Mouse (Mus musculus) regulatory T cell (primary cell): Measurements from ENCODE around the gene Syt8.
"Not testable (repeated sequence)": the region's sequence is repeated elsewhere in the genome, so short reads cannot be mapped to it uniquely, and the experiment has no call there.

Source experiments
- in situ Hi-C: fragments of 300-600 bp; cut with MboI, MseI; formaldehyde crosslinking; loops from one replicate; pipeline ENCODE4 v1.15.1; 2025; ENCODE audit warnings: high pct_unique_total_duplicates

The Syt8 gene

DNA sequence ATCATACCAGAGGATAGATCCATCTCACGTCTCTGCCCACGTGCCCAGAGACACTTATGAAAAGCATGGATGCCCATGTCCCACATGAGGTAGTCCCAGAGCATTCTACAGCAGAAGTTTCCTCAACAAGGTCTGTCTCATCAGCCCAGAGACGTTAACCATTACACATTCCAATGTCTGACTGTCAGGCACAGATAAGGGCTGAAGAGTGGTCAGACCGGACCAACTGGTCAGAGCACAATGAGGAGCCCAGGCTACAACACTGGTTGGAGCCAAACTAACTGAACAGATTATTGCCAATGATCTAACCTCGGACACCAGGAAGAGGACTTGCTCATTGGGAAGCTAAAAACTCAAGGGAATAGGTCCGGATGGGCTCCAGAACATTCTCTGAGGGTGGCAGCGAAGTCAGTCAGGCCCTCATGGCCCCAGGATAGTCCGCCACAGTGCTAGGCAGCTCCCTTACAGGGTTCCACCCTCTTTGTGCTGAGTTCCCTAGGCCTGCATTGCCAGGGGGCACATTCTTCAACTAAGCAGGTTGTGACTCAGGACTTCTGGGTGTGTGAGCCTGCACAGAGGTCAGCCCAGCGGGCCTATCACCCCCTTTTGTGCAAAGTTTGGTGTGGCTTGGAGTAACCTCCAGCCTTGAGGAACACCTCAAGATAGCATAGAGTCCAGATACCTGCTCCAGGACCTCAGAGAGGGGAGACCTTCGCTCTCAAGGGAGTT is at the start of gene Syt8:
Syt8 (plus strand) TSS at position 714 of the 729 bp plus-strand sequence.
- in situ Hi-C loops: loop anchor here (5.0 kb wide), 1 partner anchor 97 kb away; no protein-coding TSS in a partner anchor

DNA sequence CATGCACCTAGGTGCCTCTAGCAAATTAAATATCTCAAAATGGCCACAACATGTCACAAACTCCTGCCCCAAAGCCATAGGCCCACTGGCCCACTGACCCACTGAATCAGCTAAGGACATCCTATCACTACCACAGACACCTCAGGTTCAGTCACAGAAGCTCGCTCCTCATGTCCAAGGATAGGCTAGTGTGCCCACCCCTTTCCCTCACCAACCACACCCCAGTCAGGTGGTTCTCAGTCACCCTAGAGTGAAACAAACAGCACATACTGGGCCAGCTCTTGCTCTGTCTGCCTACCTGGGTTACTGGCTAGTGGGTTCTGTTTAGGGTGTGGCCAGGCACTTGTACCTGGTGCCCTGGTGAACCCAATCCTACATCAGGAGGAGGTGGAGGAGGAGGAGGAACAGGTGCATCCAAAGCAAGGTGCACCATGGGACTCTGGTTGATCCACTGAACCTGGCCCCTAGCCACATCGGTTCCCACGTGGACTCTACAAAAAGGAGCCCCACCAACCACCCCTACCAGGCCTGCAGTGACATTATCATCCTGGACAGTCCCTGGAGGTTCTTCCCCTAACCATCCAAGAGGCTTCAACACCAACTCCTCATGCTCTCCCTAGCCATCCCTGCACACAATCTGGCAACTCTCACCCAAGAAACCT is 48.8 kb upstream of the Syt8 start:
- in situ Hi-C loops: loop anchor here (5.0 kb wide), 2 partner anchors 44 to 76 kb away; partner anchors contain the start of gene Lsp1

DNA sequence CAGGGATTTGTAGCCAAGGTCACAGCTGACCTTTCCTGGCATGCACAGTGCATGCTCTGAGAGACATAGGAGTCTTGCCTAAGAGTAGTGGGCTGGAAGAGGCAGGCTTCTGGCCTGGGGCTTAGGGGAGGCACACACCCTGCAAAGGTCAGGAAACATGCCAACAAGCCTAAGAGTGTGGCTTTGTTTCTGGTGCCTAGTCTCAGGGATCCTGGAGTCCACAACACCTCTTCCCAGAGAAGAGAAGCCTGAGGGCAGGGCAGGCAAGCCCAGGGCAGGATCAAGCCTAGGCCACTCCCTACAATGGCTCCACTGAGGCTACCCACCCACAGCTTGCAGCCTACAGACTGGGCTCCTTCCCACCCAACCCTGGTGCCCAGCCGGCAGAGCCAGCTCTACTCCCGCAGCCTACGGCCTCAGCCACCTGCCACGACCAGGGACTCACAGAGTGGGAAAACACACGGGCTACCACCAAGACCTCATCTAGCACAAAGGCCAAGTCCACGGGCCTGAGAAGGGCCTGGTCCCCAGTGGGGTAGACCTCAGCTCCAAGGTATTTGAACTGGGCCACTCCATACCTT is 47.9 kb upstream of the Syt8 start:
- in situ Hi-C loops: loop anchor here (5.0 kb wide), 2 partner anchors 44 to 76 kb away; partner anchors contain the start of gene Lsp1

DNA sequence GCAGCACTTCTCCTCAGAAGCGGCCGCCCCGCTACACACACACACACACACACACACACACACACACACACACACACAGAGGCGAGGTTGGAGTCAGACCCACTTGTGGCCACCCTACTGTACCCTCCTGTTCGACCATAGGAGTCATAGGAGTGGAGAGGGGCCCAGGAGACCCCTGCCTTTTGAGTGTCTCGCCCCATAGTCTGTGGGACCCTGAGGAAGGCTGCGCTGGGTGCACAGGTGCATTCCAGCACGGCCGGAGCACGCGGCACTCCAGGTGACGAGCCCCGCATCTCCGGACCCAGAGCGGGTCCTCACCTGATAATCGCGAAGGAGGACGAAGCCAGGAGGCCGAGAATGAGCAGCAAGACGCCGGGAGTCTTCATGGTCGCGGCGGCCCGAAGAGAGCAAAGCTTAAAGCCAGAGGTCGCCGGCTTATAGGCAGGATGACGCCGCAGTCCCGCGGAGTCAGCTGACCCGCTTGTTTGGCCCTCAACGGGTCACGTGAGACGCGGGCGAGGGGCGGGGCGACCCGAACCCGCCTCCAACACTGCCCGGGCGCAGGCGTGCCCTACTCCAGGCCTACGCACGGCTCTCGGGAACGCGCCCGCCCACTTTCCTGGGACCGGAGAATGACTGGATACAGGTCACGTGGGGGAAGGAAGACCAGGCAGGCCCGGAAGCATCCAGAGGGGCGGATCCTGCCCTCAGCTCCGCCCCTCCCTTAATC is 47.1 kb upstream of the Syt8 start, which contains the start of gene Ctsd:
Ctsd (minus strand) TSS at position 620 of the 730 bp plus-strand sequence.
- in situ Hi-C loops: loop anchor here (5.0 kb wide), 2 partner anchors 45 to 75 kb away; partner anchors contain the start of gene Lsp1

DNA sequence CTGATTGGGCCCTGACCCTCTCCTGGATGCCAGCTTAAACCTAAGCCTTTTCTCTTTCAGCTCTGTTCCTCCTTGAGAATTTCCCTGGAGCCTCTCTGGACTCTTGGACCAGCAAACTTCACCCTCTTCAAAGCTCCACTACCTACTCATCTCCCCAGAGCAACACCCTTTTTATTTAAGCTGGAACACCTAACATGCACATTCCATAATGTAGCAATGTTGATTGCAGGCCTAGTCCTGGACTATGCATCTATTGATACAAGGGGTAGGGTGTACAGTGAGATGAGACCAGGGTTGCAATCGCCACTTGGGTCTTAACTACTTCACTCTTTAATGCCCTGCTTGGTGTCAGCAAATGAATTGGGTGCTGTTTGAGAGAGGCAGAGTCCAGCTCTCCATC is 46.5 kb upstream of the Syt8 start:
- in situ Hi-C loops: loop anchor here (5.0 kb wide), 2 partner anchors 46 to 74 kb away; partner anchors contain the start of gene Lsp1

DNA sequence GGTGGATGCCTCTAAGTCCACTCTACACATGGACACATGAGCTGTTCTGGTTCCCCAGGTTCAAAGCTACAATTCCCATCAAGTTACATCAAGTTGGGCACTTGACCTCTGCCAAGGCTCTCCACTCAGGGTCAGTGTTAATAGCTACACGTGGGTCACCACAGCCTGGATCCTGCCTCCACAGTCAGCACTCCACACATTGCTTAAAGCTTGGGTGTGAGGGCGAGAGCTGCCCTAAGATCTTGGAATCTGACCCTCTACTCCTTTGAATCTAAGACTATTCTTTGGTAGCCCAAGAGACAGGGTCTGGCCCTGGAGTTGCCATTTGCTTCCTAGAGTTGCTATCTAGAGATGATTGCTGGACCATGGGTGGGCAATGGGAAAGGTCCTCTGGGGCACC is 45.9 kb upstream of the Syt8 start:
- in situ Hi-C loops: loop anchor here (5.0 kb wide), 2 partner anchors 46 to 74 kb away; partner anchors contain the start of gene Lsp1

DNA sequence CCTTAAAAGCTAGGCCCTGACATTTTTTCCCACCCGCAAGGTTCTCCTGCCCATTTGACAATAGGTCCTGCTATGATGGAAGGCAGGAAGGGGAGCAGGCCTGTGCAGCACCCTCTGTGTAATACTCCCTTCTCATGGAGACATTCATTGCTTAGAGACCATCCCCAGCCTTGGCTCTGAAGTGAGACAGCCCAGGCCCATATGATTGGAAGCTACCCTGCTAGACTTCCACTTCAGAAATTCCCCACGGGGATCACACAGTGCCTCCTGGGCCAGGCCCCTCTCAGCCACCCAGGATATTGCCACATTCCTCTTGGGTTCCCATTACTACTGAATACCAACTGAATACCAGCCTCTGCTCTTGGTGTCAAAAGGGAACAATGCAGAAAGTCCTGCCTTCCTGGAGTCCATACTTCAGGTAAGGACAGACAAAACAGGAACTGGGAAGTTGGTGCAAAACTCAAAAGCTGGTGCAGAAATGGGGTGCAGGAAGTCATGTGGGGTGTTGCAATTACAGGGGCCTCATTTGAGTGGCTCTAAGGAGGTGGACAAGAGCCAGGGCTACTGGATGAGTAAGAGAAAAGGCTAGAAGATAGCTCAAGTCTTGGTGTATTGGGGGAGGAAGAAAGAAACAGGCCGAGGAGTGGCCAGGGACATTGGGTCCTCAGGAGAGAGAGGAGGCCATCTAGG is 44.5 kb upstream of the Syt8 start:
- in situ Hi-C loops: loop anchor here (5.0 kb wide), 2 partner anchors 48 to 72 kb away; partner anchors contain the start of gene Lsp1

DNA sequence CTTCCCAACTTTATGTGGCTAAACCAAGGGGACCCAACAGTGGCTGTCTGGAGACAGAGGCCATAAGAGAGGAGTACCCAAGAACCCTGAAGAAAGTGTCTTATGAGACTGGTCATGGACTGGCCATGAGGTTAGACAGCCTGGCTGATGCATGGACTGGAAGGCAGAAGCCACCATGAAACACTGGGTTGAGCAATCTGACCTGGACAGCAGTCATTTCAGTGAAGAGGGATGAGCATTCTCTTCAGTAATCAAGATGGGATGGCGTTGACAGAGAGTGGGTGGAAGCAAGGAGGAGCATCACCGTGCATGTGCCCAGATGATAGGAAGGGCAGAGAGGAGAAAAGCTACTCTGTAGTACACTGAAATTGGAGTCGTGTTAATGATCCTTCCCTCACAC is 43.5 kb upstream of the Syt8 start:
- in situ Hi-C loops: no loop called here

DNA sequence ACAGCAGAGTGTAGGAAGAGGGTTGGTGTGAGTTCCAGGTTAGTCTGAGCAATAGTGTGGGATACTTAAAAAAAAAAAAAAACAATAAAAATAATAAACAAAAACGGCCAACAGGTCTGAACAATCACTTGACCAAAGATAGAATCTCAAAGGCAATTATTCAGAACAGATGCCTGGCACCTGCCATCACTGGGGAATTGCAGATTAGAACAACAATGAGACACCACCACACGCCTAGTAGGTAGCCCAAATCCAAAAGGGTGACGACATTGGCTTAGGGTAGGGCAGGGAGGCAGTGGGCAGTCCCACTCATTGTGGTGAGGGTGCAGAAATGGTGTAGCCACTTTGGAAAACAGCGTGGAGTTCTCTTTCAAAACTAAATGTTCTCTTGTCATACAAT is 43.0 kb upstream of the Syt8 start:
- in situ Hi-C loops: no loop called here

DNA sequence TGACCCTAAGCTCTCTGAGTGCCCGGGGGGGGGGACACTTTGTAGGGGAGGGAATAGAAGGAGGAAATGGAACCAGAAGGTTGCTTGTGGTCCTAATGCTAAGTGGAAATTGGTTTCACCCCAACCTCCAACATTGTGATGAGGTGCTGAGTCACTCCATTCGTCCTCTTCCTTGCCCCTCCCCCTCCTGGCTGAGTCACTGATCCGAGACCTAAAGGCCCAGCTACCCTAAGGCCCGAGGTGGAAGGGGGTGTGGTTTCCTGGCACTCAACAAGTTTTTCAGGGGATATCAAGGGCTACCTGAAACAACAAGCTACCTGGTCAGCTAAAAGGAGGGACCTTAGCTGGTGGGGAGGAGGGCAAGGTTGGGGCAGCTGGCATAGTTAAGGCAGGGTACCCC is 41.5 kb upstream of the Syt8 start:
- in situ Hi-C loops: no loop called here

DNA sequence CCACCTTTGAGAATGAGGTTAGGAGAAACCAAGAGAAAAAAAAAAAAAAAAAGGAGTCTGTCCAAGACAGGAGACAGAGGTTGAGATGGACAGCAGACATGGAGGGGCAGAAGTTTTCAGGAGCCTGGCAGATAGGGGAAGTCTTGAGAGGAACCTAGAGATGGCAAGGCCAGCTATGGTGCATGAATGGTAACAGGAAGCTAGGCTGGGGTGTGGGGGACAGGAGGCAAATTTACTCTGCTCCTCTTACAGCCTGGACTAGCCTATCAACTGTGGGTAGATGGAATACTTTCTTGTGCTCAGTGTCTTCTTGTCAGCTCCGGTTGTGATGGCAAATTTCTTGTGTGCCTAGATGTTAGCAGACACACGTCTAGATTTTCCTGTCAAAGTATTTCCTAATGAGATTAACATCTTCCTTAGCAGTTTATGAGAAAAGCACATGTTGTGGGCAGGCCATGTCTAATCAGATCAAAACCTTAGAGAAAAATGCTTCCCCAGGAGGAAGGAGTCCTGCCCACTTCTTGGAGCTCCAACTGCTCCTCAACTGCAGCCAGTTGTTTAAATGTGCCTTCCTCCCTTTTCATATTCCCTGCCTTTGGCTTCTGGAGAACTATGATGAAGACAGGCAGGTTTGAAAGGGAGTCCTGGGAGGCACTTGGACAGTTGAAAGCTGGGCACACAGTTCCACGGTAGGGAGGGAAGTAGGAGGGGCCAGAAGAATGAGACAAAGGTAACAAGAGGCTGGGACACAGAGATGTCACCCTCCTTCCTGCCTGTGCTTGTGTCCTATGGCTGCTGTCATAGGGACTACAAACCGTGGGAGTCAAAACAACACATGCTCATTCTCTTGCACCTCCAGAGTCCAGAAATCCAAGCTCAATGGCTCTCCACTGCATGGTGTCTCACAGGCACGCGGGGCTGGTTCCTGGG is 40.1 kb upstream of the Syt8 start:
- in situ Hi-C loops: no loop called here

DNA sequence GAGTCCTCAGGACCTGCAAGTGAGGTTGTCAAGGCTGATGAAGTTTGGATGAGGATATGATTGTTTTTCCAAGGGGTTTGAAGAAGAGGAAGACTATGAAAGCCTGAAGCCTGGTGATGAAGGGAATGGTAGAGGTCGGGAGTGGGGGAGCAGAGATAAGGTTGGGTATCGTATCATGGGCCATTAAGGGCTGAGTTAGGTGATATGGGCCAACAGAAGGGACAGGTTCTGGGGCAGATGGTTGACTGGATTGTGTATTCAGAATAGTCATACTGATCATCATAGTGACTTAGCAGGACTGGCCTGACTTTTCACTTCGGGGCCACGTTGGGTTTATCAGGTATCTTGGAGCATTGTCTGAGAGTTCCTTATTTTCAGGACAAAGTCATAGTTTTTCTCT is 39.2 kb upstream of the Syt8 start:
- in situ Hi-C loops: no loop called here

DNA sequence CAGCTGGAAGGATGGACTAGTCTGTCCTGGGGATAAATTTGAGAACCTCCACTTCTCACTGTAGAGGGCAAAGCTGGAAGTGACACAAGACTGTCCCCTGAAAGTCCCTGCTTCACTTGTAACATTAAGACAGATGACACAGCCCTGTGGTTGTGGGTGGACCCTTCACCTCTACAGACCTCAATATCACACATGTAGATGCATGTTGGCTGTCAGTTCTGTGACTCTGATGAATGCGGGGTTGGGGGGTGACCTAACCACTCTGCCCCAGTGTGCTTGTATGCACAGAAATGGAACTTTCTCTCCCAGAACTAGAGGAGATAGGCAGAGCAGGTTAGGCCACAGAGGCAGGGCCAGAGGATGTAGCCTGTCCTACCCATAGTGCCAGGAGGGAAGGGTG is 38.0 kb upstream of the Syt8 start:
- in situ Hi-C loops: no loop called here

DNA sequence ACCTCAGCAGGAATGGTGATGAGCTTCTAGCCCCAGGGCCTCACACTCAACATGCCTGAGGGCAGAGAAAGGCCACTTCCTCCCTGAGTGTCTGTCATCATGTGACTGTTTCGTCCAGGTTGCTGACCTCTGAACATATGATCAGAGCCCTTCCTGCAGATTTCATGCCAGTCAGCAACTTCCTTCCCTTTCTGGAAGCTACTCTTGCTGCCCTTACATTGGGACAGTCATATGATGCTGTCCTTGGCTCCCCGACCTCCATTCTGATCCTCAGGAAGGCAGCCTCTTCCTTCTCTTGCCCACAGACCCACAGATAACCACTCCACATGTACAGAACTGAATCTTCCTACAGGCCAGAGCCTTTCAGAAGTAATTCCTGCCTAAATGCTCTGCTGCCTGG is 36.6 kb upstream of the Syt8 start:
- in situ Hi-C loops: no loop called here

DNA sequence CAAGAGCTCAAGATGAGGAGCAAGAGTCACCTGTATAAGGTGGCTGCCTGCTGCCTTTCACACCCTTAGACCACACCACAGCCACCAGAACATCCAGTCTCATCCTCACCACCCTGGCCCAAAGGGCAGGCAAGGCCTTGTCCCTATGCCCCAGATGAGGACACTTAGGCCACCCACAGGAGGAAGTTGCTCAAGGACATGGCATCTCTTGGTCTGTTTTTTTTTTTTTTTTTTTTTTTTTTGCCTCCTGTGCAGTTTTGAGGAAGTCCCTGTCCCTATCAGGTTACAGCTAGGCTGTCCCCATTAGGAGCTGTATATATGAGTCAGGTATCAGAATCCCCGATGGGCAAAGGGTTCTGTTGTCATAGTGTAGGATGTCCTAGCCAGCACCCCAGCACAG is 35.4 kb upstream of the Syt8 start:
- in situ Hi-C loops: no loop called here

DNA sequence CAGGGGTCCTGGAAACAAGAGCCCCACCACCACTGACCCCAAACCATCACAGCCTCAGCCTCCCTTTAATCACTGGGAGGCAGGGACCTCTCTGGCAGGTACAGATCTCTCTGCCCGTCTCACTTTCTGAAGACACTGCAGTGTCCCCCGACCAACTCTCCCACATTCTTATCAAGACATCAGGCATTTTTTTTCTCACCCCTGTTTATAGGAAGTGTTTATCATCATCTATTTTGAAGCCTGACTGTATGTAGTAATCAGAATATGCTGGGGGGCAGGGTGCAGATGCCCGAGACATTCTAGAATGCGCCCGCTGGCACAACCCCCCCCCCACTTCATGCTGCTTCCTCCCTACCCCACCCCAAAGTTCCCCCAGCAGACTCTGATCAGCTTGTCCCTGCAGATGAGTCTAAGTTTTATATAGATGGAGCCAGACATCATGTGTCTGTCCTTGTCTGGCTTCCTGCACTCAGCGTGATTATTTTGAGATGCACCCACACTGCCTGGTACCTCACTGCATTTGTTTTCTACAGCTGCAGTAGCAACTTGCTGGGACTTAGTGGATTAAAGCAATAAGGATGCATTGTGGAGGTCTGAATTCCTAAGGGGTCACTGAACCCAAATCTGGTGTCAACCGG is 34.4 kb upstream of the Syt8 start:
- in situ Hi-C loops: no loop called here

DNA sequence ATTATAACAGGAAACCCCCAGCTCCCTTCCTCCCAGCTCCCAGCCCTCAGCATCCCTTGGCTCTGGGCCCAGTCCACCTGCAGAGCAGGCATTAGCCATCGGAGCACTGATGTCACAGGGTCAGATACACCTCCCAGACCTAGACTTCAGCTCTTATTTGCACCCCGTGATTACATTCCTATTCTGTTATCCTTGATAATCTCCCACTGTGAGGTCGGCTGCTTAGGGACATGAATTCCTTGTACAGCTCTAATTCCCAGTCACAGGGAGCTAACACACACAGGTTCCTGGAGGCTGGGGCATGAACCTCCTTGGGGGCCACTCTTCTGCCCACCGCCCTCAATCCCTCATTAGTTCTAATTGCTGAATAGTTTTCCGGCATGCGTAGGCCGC is 33.9 kb upstream of the Syt8 start:
- in situ Hi-C loops: no loop called here

DNA sequence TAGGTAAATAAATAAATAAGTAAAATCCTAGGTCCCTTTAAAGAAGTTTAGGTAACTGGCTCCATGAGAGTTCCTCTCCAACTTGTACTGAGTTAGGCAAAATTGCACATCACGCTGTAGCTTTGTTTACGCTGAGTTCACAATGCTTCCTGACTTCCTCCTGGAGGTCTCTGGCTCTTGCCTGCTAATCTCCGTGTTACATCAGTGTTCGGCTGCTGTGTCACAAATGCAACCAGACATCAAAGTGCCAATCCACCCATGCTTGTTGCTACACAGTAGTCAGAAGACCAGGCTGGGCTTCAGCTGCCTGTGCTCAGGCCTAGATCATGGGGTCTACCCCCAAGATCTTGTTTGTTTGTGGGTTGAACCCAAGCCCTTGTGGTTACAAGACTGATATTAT is 31.1 kb upstream of the Syt8 start:
- in situ Hi-C loops: no loop called here

DNA sequence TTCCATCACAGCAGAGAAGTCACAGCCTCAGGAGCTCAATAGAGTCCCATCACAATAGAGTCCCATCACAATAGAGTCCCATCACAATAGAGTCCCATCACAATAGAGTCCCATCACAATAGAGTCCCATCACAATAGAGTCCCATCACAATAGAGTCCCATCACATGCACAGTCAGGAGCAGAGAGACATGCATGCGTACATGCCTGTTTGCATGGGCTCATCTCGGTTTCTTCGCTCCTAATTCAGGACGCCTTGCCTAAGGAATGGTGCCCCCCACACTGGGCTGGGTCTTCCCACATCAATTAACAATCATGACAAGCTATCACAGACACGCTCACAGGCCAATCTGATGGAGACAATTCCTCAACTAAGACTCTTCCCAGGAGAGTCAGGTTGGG is 29.5 kb upstream of the Syt8 start:
- in situ Hi-C loops: not testable (repeated sequence)

DNA sequence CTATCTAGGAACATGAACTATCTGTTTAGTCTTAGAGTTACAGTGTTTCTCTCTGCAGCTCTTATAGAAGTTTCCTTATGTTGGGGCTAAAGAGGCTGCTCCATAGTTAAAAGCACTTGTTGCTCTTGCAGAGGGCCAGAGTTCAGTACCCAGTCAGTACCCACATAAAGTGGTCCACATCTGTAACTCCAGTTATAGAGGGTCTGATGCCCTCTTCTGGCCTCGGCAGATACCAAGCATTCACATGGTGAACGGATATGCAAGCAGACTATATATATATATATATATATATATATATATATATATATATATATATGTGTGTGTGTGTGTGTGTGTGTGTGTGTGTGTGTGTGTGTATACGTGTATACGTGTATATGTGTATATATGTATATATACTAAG is 26.7 kb upstream of the Syt8 start:
- in situ Hi-C loops: no loop called here
